Mouse (Mus musculus) layer of hippocampus, adult 9-11 months (tissue): ENCODE results near the gene Sebox.
"Not testable (repeated sequence)": the region's sequence is repeated elsewhere in the genome, so short reads cannot be mapped to it uniquely, and the experiment has no call there.

Experiments
- DNase-seq: peaks from one replicate; pipeline ENCODE4 v3.0.0; 2022

Gene Sebox

GRCm38 (mm10) chr11:78499004-78499403, 4.2 kb upstream of the Sebox start, which contains the start of gene Vtn:
Gene Vtn (plus strand): TSS chr11:78499091.
- no peak for DNase-seq

- no peak for DNase-seq
These were observed 3.7 kb upstream of the Sebox start for GRCm38 (mm10) chr11:78499543-78499942.

GRCm38 (mm10) chr11:78500623-78501202, 2.5 kb upstream of the Sebox start:
- DNase-seq = no peak

GRCm38 (mm10) chr11:78501529-78501928, 1.7 kb upstream of the Sebox start:
- DNase-seq = no peak

DNA sequence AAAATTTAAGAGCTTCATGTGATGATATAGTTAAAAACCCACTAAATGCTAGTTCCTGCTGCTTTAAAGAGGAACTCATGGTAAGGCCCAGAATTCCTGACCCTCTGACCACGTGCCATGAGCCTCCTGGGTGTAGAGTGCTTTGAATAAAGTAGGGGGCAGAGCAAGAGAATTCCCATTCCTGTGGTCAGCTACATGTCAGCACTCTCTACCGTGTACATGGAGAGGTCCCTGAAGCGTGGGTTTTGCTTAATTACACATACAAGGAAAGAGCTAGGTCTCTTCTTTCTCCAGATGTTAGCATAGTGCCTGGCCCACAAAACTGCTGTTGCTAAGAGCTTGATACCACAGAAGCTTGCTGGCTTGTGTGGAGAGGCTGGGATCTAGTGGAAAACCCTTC, 2.2 kb downstream of the Sebox start:
- no peak for DNase-seq

DNA sequence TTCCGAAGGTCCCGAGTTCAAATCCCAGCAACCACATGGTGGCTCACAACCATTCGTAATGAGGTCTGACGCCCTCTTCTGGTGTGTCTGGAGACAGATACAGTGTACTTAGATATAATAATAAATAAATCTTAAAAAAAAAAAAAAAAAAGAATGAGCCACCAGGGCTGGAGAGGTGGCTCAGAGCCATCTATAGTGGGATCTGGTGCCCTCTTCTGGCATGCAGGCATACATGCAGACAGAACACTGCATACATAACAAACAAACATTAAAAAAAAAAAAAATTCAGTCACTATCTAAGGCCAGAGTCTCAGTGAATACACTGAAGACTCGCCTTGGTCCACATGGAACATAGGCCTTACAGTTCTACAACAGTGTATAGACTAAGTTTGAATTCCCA, 5.9 kb downstream of the Sebox start:
- DNase-seq = no peak

- peak; percentile 92 for DNase-seq
These were observed 9.0 kb downstream of the Sebox start, which contains the start of the genes Tmem199 and Poldip2 for GRCm38 (mm10) chr11:78512025-78512957. Gene Tmem199 (minus strand): TSS chr11:78512172. Gene Poldip2 (plus strand): TSS chr11:78512193.

- DNase-seq = no peak
These were observed 10.0 kb downstream of the Sebox start for GRCm38 (mm10) chr11:78513106-78513790.

DNA sequence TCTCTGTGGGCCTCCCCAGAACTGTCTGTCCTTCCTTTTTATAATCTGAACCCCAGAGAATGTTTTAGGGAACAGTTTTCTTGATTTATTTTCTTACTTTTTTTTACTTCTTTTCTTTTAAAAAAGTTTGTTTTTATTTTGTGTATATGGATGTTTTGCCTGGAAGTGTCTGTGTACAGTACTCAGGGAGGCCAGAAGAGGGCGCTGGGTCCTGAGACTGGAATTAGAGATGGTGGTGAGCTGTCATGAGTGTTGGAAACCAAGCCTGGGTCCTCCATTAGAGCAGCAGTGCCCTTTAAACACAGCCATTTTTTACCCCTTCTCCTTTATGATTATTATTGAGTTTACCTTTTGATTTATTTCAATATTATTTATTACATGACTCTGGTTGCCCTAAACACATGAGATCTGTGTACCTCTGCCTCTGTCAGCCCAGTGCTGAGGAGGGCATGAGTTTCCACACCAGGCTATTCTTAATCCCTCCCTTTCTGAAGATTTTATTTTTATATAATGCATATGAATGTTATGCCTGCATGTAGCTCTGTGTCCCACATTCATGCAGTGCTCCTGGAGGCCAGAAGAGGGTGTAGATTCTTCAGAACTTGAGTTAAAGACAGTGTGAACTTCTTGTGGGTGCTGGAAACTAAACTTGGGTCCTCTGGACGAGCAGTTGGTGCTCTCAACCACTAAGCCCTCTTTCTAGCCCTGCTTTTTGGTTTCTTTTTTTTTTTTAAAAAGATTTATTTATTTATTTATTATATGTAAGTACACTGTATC, 12.5 kb downstream of the Sebox start:
- no peak for DNase-seq

DNA sequence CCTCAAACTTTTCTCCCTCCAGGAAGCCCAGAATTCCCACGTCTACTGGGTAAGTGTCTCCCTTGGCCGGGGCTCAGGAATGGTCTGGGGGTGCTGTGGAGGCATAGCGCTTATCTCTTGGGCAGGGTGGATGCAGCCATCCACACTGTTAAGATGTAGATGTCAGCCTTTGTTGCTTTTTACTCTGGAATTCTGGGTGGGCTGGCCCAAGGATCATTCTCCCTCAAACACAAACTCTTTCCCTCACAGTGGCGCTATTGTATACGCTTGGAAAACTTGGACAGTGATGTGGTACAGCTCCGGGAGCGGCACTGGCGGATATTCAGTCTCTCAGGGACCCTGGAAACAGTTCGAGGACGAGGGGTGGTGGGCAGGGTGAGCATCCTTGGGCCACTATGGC, 15.7 kb downstream of the Sebox start:
- DNase-seq = no peak

GRCm38 (mm10) chr11:78521880-78522279, 18.6 kb downstream of the Sebox start:
- DNase-seq = no peak

GRCm38 (mm10) chr11:78522481-78522997, 19.3 kb downstream of the Sebox start:
- no peak for DNase-seq

DNA sequence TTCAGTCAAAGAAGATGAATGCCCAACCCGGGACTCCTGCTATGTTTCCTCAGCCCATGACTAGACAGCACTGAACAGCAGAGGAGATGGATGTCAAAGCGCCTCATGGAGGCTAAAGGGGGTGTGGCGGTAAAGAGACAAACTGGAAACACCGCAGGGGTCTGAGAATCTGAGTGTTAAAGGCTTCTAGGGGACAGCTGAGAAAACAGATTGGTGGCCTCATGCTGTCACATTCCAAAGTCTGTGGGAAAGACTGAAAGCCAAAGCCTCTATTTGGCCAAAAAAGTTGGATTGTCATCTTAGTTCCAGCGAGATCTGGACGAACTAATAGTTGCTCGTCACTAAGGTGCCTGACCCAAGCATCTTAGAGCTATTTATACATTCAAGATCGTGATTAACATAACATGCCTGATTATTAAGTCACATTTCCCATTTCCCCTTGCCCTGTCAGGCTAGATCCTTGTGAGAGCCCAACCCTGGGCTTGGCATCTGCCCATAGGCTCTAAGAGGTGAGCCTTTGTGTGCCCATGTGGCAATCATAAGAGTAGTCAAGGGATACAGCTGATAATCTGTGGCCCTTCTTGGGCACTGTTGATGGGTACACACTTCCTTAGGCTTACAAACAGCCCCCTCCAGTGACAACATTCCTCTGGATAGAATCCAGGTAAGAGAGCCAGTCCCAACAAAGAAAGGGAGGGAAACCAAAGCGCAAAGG, 20.2 kb downstream of the Sebox start:
- DNase-seq = no peak

GRCm38 (mm10) chr11:78524838-78525237, 21.6 kb downstream of the Sebox start:
- no peak for DNase-seq

GRCm38 (mm10) chr11:78528714-78529113, 25.5 kb downstream of the Sebox start:
- DNase-seq = no peak

DNA sequence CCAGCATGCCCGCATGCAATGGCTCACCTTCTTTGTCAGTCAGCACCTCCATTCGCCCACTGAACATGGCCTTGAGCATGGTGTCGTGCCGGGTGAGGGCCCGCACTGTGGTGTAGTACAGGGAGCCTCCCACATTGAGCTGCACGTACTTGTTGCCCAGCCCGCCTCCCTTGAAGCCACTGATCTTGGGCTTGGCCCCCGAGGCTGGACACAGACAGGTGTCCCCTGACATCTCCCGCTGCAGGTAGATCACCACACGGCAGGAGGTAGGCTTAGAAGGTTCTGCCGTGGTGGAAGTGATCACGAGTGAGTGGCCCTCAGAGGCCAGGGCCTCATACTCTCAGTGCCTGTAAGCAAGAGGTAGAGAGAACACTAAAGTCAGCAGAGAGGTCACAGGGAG, 26.8 kb downstream of the Sebox start:
- DNase-seq = no peak

GRCm38 (mm10) chr11:78531046-78531445, 27.8 kb downstream of the Sebox start:
- DNase-seq = no peak

DNA sequence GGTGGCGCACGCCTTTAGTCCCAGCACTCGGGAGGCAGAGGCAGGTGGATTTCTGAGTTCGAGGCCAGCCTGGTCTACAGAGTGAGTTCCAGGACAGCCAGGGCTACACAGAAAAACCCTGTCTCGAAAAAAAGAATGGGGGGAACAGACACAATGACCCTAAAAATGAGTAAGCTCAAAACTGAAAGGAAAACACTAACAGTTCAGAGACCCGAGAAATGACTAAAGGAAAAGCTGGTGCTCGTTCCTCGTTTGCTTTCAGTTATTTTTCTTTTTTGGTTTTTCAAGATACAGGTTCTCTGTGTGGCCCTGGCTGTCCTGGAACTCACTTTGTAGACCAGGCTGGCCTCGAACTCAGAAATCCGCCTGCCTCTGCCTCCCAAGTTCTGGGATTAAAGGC, 28.3 kb downstream of the Sebox start:
- not testable (repeated sequence) for DNase-seq

- DNase-seq = no peak
These were observed 31.3 kb downstream of the Sebox start for GRCm38 (mm10) chr11:78534516-78534915.

GRCm38 (mm10) chr11:78535376-78536079, 32.3 kb downstream of the Sebox start:
- peak; percentile 44 for DNase-seq

GRCm38 (mm10) chr11:78536080-78536689, 32.9 kb downstream of the Sebox start, which contains the start of the genes Tnfaip1 and Ift20:
Gene Tnfaip1 (minus strand): TSS chr11:78536332.
Gene Ift20 (plus strand): TSS chr11:78536361.
- peak; percentile 99 for DNase-seq
